Mouse (Mus musculus) MEL (cell line): ENCODE results near the gene Hoxd1. TPM values are rescaled to one million over a fixed set of nuclear protein-coding genes. Genes with fewer than 3 reads are reported as not detected.

Experiments
- DNase-seq: peaks from one replicate; pipeline ENCODE4 v3.0.0; 2011; ENCODE audit warnings: low read depth, low spot score
- H3K27ac ChIP-seq: 2 replicates; pipeline ENCODE4 v1.5.1; 2012; ENCODE audit warnings: low read depth, mild to moderate bottlenecking, control low read depth, low read length, moderate library complexity; ENCODE audit not compliant: control insufficient read depth
- H3K27me3 ChIP-seq, 2 experiments: fragments of 150-350 bp in 1 of 2; sonication (generic) in 1 of 2; 2 replicates each; pipeline ENCODE4 v1.6.1; 2012; ENCODE audit warnings: low read length in 2 of 2, mild to moderate bottlenecking in 2 of 2, improper control_type of control experiment in 1 of 2, moderate library complexity in 1 of 2; ENCODE audit not compliant: insufficient read depth in 2 of 2, control insufficient read depth in 1 of 2
- H3K36me3 ChIP-seq, 2 experiments: 2 replicates each; pipeline ENCODE4 v1.6.1; 2012 to 2014; ENCODE audit warnings: low read length in 2 of 2, improper control_type of control experiment in 1 of 2, inconsistent platforms in 1 of 2, mild to moderate bottlenecking in 1 of 2; ENCODE audit not compliant: insufficient read depth in 2 of 2, control insufficient read depth in 1 of 2
- H3K4me1 ChIP-seq, 2 experiments: fragments of 150-350 bp in 1 of 2; sonication (generic) in 1 of 2; 2 replicates each; pipeline ENCODE4 v1.6.1; 2012; ENCODE audit warnings: low read length in 2 of 2, improper control_type of control experiment in 1 of 2, mild to moderate bottlenecking in 1 of 2; ENCODE audit not compliant: insufficient read depth in 2 of 2, control insufficient read depth in 1 of 2
- H3K4me3 ChIP-seq, 2 experiments: fragments of 150-350 bp in 1 of 2; sonication (generic) in 1 of 2; 2 replicates each; pipeline ENCODE4 v1.5.1; 2012; ENCODE audit warnings: low read depth in 2 of 2, low read length in 2 of 2, mild to moderate bottlenecking in 2 of 2, moderate library complexity in 2 of 2, control low read depth in 1 of 2, improper control_type of control experiment in 1 of 2; ENCODE audit not compliant: control insufficient read depth in 1 of 2, insufficient read depth in 1 of 2
- H3K79me2 ChIP-seq: 2 replicates; pipeline ENCODE4 v1.6.1; 2012; ENCODE audit warnings: mild to moderate bottlenecking, low read length, moderate library complexity; ENCODE audit not compliant: control insufficient read depth, poor library complexity, insufficient read depth
- H3K9ac ChIP-seq: 2 replicates; pipeline ENCODE4 v1.6.1; 2012; ENCODE audit warnings: low read depth, mild to moderate bottlenecking, control low read depth, low read length, moderate library complexity; ENCODE audit not compliant: control insufficient read depth, poor library complexity, severe bottlenecking
- H3K9me3 ChIP-seq: fragments of 150-350 bp; sonication (generic); replicated peaks from 2 replicates; pipeline ENCODE4 v1.6.1; 2012; ENCODE audit warnings: mild to moderate bottlenecking, low read length, improper control_type of control experiment, moderate library complexity; ENCODE audit not compliant: insufficient read depth
- BHLHE40 ChIP-seq: IDR thresholded peaks from 2 replicates; pipeline ENCODE4 v1.6.1; 2012; ENCODE audit warnings: low read depth, mild to moderate bottlenecking, inconsistent platforms, low read length, improper control_type of control experiment, borderline replicate concordance
- CHD1 ChIP-seq: IDR thresholded peaks from 2 replicates; pipeline ENCODE4 v1.6.1; 2012; ENCODE audit warnings: low read depth, mild to moderate bottlenecking, inconsistent platforms, low read length, improper control_type of control experiment
- ELF1 ChIP-seq: IDR thresholded peaks from 2 replicates; pipeline ENCODE4 v1.6.1; 2014; ENCODE audit warnings: low read depth, mild to moderate bottlenecking, inconsistent platforms, low read length, improper control_type of control experiment, moderate library complexity
- ETS1 ChIP-seq: IDR thresholded peaks from 2 replicates; pipeline ENCODE4 v1.6.1; 2012; ENCODE audit warnings: low read depth, mild to moderate bottlenecking, inconsistent platforms, low read length, improper control_type of control experiment, moderate library complexity
- HCFC1 ChIP-seq: IDR thresholded peaks from 2 replicates; pipeline ENCODE4 v1.6.1; 2012; ENCODE audit warnings: low read depth, mild to moderate bottlenecking, inconsistent platforms, low read length, improper control_type of control experiment, moderate library complexity
- JUND ChIP-seq: IDR thresholded peaks from 2 replicates; pipeline ENCODE4 v1.6.1; 2011; ENCODE audit warnings: low read depth, mild to moderate bottlenecking, improper control_type of control experiment, low read length
- MEF2A ChIP-seq: IDR thresholded peaks from 2 replicates; pipeline ENCODE4 v1.6.1; 2014; ENCODE audit warnings: low read depth, mild to moderate bottlenecking, inconsistent platforms, low read length, improper control_type of control experiment; ENCODE audit not compliant: poor library complexity, insufficient replicate concordance, severe bottlenecking; ENCODE audit errors: extremely low read depth
- MXI1 ChIP-seq: IDR thresholded peaks from 2 replicates; pipeline ENCODE4 v1.6.1; 2011; ENCODE audit warnings: mild to moderate bottlenecking, low read depth, low read length, improper control_type of control experiment
- MYB ChIP-seq: IDR thresholded peaks from 2 replicates; pipeline ENCODE4 v1.6.1; 2011; ENCODE audit warnings: mild to moderate bottlenecking, low read depth, low read length, improper control_type of control experiment
- MYC ChIP-seq: IDR thresholded peaks from 2 replicates; pipeline ENCODE4 v1.6.1; 2011; ENCODE audit warnings: low read depth, mild to moderate bottlenecking, low read length, improper control_type of control experiment, moderate library complexity
- NELFE ChIP-seq: IDR thresholded peaks from 2 replicates; pipeline ENCODE4 v1.6.1; 2011; ENCODE audit warnings: low read depth, low read length, improper control_type of control experiment
- NRF1 ChIP-seq: IDR thresholded peaks from 2 replicates; pipeline ENCODE4 v1.6.1; 2014; ENCODE audit warnings: low read depth, mild to moderate bottlenecking, inconsistent platforms, low read length, improper control_type of control experiment, moderate library complexity; ENCODE audit not compliant: poor library complexity, insufficient read depth, severe bottlenecking
- POLR2A ChIP-seq, 2 experiments: IDR thresholded peaks; 2 replicates each; pipeline ENCODE4 v1.6.1; 2011 to 2012; ENCODE audit warnings: low read length in 2 of 2, mild to moderate bottlenecking in 2 of 2, control low read depth in 1 of 2, improper control_type of control experiment in 1 of 2, low read depth in 1 of 2, moderate library complexity in 1 of 2; ENCODE audit not compliant: control insufficient read depth in 1 of 2, insufficient read depth in 1 of 2, poor library complexity in 1 of 2
- POLR2AphosphoS2 ChIP-seq: IDR thresholded peaks from 2 replicates; pipeline ENCODE4 v1.6.1; 2011; ENCODE audit warnings: low read length, improper control_type of control experiment
- RCOR1 ChIP-seq: IDR thresholded peaks from 2 replicates; pipeline ENCODE4 v1.6.1; 2012; ENCODE audit warnings: low read depth, mild to moderate bottlenecking, inconsistent platforms, low read length, improper control_type of control experiment
- SIN3A ChIP-seq: IDR thresholded peaks from 2 replicates; pipeline ENCODE4 v1.6.1; 2012; ENCODE audit warnings: low read length, improper control_type of control experiment, inconsistent platforms
- SMC3 ChIP-seq: IDR thresholded peaks from 2 replicates; pipeline ENCODE4 v1.6.1; 2011; ENCODE audit warnings: low read depth, low read length, improper control_type of control experiment
- TBP ChIP-seq: IDR thresholded peaks from 2 replicates; pipeline ENCODE4 v1.8.0; 2011; ENCODE audit warnings: low read depth, low read length, improper control_type of control experiment
- ZC3H11A ChIP-seq: IDR thresholded peaks from 2 replicates; pipeline ENCODE4 v1.6.1; 2012; ENCODE audit warnings: low read depth, mild to moderate bottlenecking, inconsistent platforms, low read length, improper control_type of control experiment
- ZKSCAN1 ChIP-seq: IDR thresholded peaks from 2 replicates; pipeline ENCODE4 v1.6.1; 2012; ENCODE audit warnings: low read depth, mild to moderate bottlenecking, inconsistent platforms, low read length, improper control_type of control experiment, moderate library complexity
- ZMIZ1 ChIP-seq: IDR thresholded peaks from 2 replicates; pipeline ENCODE4 v1.6.1; 2012; ENCODE audit warnings: low read depth, mild to moderate bottlenecking, inconsistent platforms, low read length, improper control_type of control experiment, moderate library complexity
- ZNF384 ChIP-seq: IDR thresholded peaks from 2 replicates; pipeline ENCODE4 v1.6.1; 2012; ENCODE audit warnings: low read depth, mild to moderate bottlenecking, inconsistent platforms, low read length, improper control_type of control experiment
- polyA plus RNA-seq, 2 experiments: library from polyadenylated mRNA; stranded (reverse) in 1 of 2; unstranded in 1 of 2; fragments of >175 nt in 1 of 2; fragments of >200 nt in 1 of 2; gene quantifications; 2 replicates each; pipeline versions ENCODE4 v1.2.1 to v1.2.4; 2012; ENCODE audit warnings: low replicate concordance in 2 of 2, low read depth in 1 of 2; ENCODE audit not compliant: insufficient read length in 2 of 2, insufficient read depth in 1 of 2, missing spikeins in 1 of 2
- total RNA-seq: library from RNA; depleted of rRNA; stranded (reverse); fragments of 300-350 nt; gene quantifications from 2 replicates; pipeline ENCODE4 v1.2.3, GENCODE M21; 2012

The Hoxd1 gene
- total and polyA plus RNA-seq, 3 experiments, result not detected

DNA sequence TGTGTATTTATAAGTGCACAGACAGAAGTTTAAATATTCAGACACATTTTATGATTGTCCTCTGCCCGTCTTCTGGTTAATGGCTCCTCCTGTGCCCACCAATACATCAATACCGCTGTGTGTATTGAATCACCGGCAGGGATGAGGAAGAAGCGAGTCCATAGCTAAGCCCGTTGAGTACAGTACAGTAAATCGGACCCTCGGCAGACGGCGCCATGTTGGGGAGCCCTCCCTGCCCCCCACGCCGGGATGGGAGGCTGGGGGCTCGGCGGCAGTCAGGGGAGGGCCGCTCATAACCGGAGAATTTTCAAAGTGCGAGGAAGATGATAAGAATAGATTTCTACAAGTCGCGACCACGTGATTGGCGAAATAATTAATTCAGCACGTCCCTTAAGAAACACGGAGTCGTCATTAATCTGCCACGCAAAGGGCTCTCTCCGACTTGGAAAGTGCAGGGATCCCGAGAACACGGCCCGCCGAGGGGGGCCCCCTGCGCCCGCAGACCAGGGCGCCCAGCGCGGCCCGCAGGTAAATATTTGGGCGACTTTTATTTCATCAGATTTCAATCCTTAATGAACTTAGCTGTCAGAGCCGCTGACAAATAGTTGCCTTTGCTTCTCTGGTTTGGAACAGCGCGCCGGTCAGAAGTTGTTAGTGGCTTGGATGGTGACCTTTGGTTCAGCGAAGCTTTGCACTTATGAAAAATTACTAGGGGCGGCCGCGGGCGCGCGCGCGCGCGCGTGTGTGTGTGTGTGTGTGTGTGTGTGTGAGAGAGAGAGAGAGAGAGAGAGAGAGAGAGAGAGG lies 30.1 kb upstream of the Hoxd1 start:
- no peaks in the 10 kb centered on the region for H3K79me2 ChIP-seq
- DNase-seq, result no peak
- no peak overlapping the region for H3K9ac ChIP-seq
- H3K27ac ChIP-seq, result no peak overlapping the region
- no peak for TF ChIP-seq SMC3
- TF ChIP-seq ETS1, result no peak
- TF ChIP-seq HCFC1, result no peak
- TF ChIP-seq ZMIZ1, result no peak
- TF ChIP-seq POLR2AphosphoS2, result no peak
- TF ChIP-seq MYC, result no peak
- no peak for TF ChIP-seq RCOR1
- TF ChIP-seq ELF1, result no peak
- no peak for TF ChIP-seq BHLHE40
- no peak for TF ChIP-seq NRF1
- TF ChIP-seq JUND, result no peak
- no peak for TF ChIP-seq MEF2A
- no peak for TF ChIP-seq NELFE
- TF ChIP-seq ZNF384, result no peak
- no peaks in the 10 kb centered on the region for H3K4me1 ChIP-seq
- H3K9me3 ChIP-seq, result no peaks in the 10 kb centered on the region
- H3K27me3 ChIP-seq, result peaks cover 0 to 2% of the 10 kb centered on the region in 2 experiments; a peak in 2 of 4 replicates
- no peaks in the 10 kb centered on the region for H3K36me3 ChIP-seq
- H3K4me3 ChIP-seq, result no peak overlapping the region

DNA sequence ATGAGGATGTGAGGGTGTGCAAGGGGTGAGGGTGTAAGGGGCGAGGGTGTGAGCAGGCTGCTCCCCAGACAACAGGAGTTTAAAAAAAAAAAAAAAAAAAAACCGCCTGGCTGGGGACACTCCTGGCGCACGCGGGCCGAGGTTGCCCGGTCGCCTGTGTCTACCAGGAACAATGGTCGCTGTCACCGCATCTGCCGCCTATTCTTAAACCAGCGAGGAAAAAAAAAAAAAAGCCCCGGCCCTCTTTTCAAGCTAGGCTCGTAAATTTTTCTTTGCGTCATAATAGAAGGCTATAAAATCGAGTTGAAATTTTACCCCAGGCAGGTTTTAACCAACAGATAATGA lies 29.5 kb upstream of the Hoxd1 start:
- H3K4me1 ChIP-seq, result no peaks in the 10 kb centered on the region
- no peaks in the 10 kb centered on the region for H3K79me2 ChIP-seq
- no peak for DNase-seq
- H3K27me3 ChIP-seq, result peaks cover 0 to 2% of the 10 kb centered on the region in 2 experiments; a peak in 2 of 4 replicates
- H3K27ac ChIP-seq, result no peak overlapping the region
- H3K9ac ChIP-seq, result no peak overlapping the region
- H3K4me3 ChIP-seq, result no peak overlapping the region
- TF ChIP-seq MXI1, result no peak
- no peak for TF ChIP-seq CHD1
- TF ChIP-seq POLR2A (IDR thresholded peaks at IDR 0.05; ENCODE audit: control insufficient read depth in 1 of 2, insufficient read depth in 1 of 2, low read depth in 1 of 2, low read length in 2 of 2, poor library complexity in 1 of 2), result no peak
- TF ChIP-seq MYB, result no peak
- no peak for TF ChIP-seq ELF1
- TF ChIP-seq TBP, result no peak
- TF ChIP-seq SIN3A, result no peak
- TF ChIP-seq ZC3H11A, result no peak
- no peak for TF ChIP-seq NRF1
- TF ChIP-seq POLR2AphosphoS2, result no peak
- TF ChIP-seq MEF2A, result no peak
- TF ChIP-seq SMC3, result no peak
- TF ChIP-seq NELFE, result no peak
- TF ChIP-seq ZNF384, result no peak
- no peak for TF ChIP-seq ZKSCAN1
- no peaks in the 10 kb centered on the region for H3K36me3 ChIP-seq
- H3K9me3 ChIP-seq, result no peaks in the 10 kb centered on the region
